ENCODE assay signal across 42 mouse cellular contexts in genomic region chr9:44644186-44644585, GRCm38 (mm10). TPM values are rescaled to one million over a fixed set of nuclear protein-coding genes. Genes with fewer than 3 reads are reported as not detected.
"Had no signal": no experiment of that assay in that cellular context is flagged by ENCODE, and none has a peak within 500 bp of the region (broad histone marks: within the 10 kb centered on the region; RNA-seq: fewer than 3 reads in every experiment).

No protein-coding gene starts in this region.

- H3K4me2 ChIP-seq: limb, embryonic 12.5 days; limb, embryonic 13.5 days; limb, embryonic 15.5 days; liver, embryonic 11.5 days; liver, embryonic 12.5 days; liver, embryonic 13.5 days; liver, embryonic 15.5 days; lung, embryonic 14.5 days; lung, embryonic 15.5 days; midbrain, embryonic 12.5 days; midbrain, embryonic 13.5 days; midbrain, embryonic 15.5 days; neural tube, embryonic 12.5 days; neural tube, embryonic 13.5 days had no signal

- H3K9me3 ChIP-seq: limb, embryonic 12.5 days; limb, embryonic 15.5 days; liver, embryonic 12.5 days; liver, embryonic 13.5 days; liver, embryonic 15.5 days; lung, embryonic 15.5 days; midbrain, embryonic 10.5 days; midbrain, embryonic 12.5 days; midbrain, embryonic 13.5 days; midbrain, embryonic 15.5 days; neural tube, embryonic 12.5 days; neural tube, embryonic 13.5 days had no signal

- H3K27ac ChIP-seq: limb, embryonic 10.5 days; limb, embryonic 12.5 days; limb, embryonic 13.5 days; limb, embryonic 15.5 days; liver, embryonic 12.5 days; liver, embryonic 13.5 days; liver, embryonic 14.5 days; liver, embryonic 15.5 days; lung, embryonic 15.5 days; macrophage; midbrain, embryonic 12.5 days; midbrain, embryonic 13.5 days; midbrain, embryonic 15.5 days; neural tube, embryonic 12.5 days; neural tube, embryonic 13.5 days had no signal

- H3K36me3 ChIP-seq: lung, embryonic 15.5 days; midbrain, embryonic 13.5 days had no signal

- H3K27me3 ChIP-seq: limb, embryonic 12.5 days; limb, embryonic 13.5 days; limb, embryonic 15.5 days; liver, embryonic 12.5 days; liver, embryonic 13.5 days; liver, embryonic 15.5 days; lung, embryonic 15.5 days; midbrain, embryonic 12.5 days; midbrain, embryonic 13.5 days; midbrain, embryonic 15.5 days; neural tube, embryonic 12.5 days; neural tube, embryonic 13.5 days had no signal

- H3K4me1 ChIP-seq: limb, embryonic 12.5 days; limb, embryonic 13.5 days; limb, embryonic 15.5 days; midbrain, embryonic 12.5 days; midbrain, embryonic 13.5 days; midbrain, embryonic 15.5 days; neural tube, embryonic 12.5 days; neural tube, embryonic 13.5 days had no signal

- H3K4me3 ChIP-seq: limb, embryonic 10.5 days; limb, embryonic 12.5 days; limb, embryonic 13.5 days; limb, embryonic 15.5 days; liver, embryonic 12.5 days; liver, embryonic 13.5 days; liver, embryonic 15.5 days; lung, embryonic 15.5 days; midbrain, embryonic 10.5 days; midbrain, embryonic 12.5 days; midbrain, embryonic 13.5 days; midbrain, embryonic 15.5 days; myocyte; neural tube, embryonic 12.5 days; neural tube, embryonic 13.5 days had no signal

- ATAC-seq: liver, embryonic 12.5 days; liver, postnatal 0 days; lung, postnatal 0 days; midbrain, embryonic 13.5 days; midbrain, embryonic 15.5 days; midbrain, embryonic 16.5 days had no signal

- DNase-seq: left cerebral cortex, postnatal 4 days; liver; liver, embryonic 13.5 days; liver, postnatal 0 days; lung, adult 18-20 months; lung, adult 2 months; lung, embryonic 14.5 days; lung, postnatal 10 days; lung, postnatal 14 days; lung, postnatal 36 days; lung, postnatal 4 days; midbrain, embryonic 14.5 days had no signal

- H3K9ac ChIP-seq: limb, embryonic 12.5 days; limb, embryonic 13.5 days; limb, embryonic 15.5 days; liver, embryonic 12.5 days; liver, embryonic 13.5 days; liver, embryonic 14.5 days; liver, embryonic 15.5 days; liver, postnatal 0 days; lung, embryonic 14.5 days; lung, embryonic 15.5 days; midbrain, embryonic 12.5 days; midbrain, embryonic 13.5 days; midbrain, embryonic 15.5 days; neural tube, embryonic 12.5 days; neural tube, embryonic 13.5 days had no signal

RNA-seq across cellular contexts. Expression of gene Treh, which starts 28.8 kb away (rescaled TPM):
- total RNA-seq: left cerebral cortex, postnatal 10 days; left cerebral cortex, postnatal 14 days; left cerebral cortex, postnatal 4 days; megakaryocyte progenitor cell, adult 5-6 weeks; megakaryocyte, adult 5-6 weeks; megakaryocyte-erythroid progenitor cell, adult 5-6 weeks; monocyte, adult 5-6 weeks had no signal
- polyA plus RNA-seq: limb, embryonic 10.5 days; limb, embryonic 11.5 days; limb, embryonic 12.5 days; limb, embryonic 13.5 days; limb, embryonic 14.5 days; limb, embryonic 15.5 days; liver, embryonic 11.5 days; liver, embryonic 12.5 days; liver, embryonic 13.5 days; liver, embryonic 14.5 days; liver, embryonic 15.5 days; liver, embryonic 16.5 days; lung, adult 2 months; lung, embryonic 14.5 days; lung, embryonic 15.5 days; lung, embryonic 16.5 days; lung, postnatal 0 days; macrophage; midbrain, embryonic 10.5 days; midbrain, embryonic 12.5 days; midbrain, embryonic 13.5 days; midbrain, embryonic 14.5 days; midbrain, embryonic 15.5 days; midbrain, embryonic 16.5 days; neural tube, embryonic 11.5 days; neural tube, embryonic 12.5 days; neural tube, embryonic 13.5 days had no signal
